Mouse (Mus musculus): ENCODE data around the gene Rprd1b. TPM values are rescaled to one million over a fixed set of nuclear protein-coding genes. Genes with fewer than 3 reads are reported as not detected.

Rprd1b gene
- polyA plus RNA-seq, 1 experiment = 11.6 TPM

DNA sequence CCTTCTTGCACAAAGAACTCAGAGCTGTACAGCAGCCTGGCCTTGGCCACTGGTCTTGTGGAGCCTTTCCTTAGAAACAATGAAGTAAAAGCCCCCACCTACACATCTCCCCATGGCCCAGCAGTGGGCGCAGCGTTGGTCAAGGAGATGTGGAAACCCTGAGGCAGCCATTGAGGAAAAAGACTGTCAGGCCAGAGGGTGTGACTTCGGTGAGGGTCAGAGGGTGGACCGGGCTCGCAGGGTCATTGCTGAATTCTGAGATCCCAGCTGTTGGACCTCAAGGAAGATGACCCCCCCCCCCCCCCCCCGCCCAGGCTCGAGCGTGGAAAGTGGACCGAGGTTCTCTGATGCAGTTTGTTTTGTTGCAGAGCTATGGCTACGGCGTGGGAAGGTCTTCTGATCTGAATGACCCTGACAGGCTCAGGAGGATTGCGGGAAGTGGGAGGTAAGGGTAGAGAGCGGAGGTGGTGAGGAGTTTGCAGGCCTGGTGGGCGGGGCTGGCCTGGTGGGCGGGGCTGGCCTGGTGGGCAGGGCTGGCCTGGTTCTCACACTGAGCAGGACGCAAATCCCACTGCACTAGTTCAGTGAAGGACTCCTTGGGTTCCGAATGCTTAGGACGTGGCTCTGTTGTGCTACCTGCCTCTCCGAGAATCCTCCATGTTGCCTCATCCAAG lies 150.5 kb downstream of the Rprd1b start:
- no peak for TF ChIP-seq MYOD1 (IDR thresholded peaks at IDR 0.05; ENCODE audit: control insufficient read depth in 1 of 3, insufficient read length in 2 of 3, low read depth in 2 of 3)
- TF ChIP-seq POLR2A (IDR thresholded peaks at IDR 0.05; ENCODE audit: insufficient read length, low read depth) = peak; percentile 29
- TF ChIP-seq E2F4 (IDR thresholded peaks at IDR 0.05; ENCODE audit: insufficient read depth) = no peak
- H3K79me2 ChIP-seq (ENCODE audit: control insufficient read depth, insufficient read depth) = no peaks in the 10 kb centered on the region
- H3K4me2 ChIP-seq (ENCODE audit: low read depth) = peak overlapping the region; percentile 87
- H3ac ChIP-seq (ENCODE audit: control insufficient read depth, insufficient read length) = no peak overlapping the region
- no peaks in the 10 kb centered on the region for H3K36me3 ChIP-seq (ENCODE audit: control insufficient read depth, insufficient read depth)
- no peak overlapping the region for H3K4me3 ChIP-seq
- no peaks in the 10 kb centered on the region for H3K27me3 ChIP-seq (ENCODE audit: control insufficient read depth, insufficient read depth, insufficient read length)

DNA sequence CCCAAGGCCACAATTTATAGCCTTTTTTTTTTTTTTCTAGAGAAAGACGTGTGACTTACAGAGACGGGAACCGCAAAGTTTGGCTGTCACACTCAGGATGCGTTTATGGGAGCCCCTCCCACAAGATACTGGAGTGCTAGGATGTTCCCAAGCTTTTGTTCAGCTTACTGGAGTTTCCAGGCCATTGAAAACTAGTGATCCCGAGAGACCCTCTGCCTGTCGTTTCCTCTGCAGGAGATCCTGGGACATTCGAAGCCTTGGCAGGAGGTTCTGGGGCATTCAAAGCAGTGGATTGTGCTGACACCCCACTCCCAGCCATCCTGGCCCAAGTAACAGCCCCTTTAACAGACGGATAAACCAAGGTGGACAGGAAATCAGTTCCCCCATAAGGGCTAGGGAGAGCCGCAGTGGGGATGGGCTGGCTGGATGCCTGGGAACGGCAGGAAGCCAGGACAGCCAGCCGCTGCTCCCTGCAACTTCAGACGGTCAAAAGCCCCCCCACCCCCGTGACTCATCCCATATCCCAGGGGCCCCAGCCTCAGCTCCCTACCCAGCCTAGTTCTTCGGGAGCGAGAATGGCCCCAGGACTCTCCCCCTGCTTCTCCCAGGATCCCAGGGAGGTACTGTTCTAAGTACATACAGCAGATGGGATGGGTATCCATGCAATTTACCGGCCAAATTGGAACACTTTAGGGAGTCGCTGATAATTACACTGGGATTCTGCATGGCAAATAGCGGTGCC lies 151.2 kb downstream of the Rprd1b start:
- Histone ChIP-seq H3K4me2 (ENCODE audit: low read depth) (peak overlapping the region; percentile 87), H3K4me3 (no peak overlapping the region), H3K36me3 (ENCODE audit: control insufficient read depth, insufficient read depth) (no peaks in the 10 kb centered on the region), H3ac (ENCODE audit: control insufficient read depth, insufficient read length) (no peak overlapping the region), H3K79me2 (ENCODE audit: control insufficient read depth, insufficient read depth) (no peaks in the 10 kb centered on the region), H3K27me3 (ENCODE audit: control insufficient read depth, insufficient read depth, insufficient read length) (no peaks in the 10 kb centered on the region)
- TF ChIP-seq MYOG (IDR thresholded peaks at IDR 0.05; ENCODE audit: control insufficient read depth in 1 of 3, insufficient read depth in 1 of 3, insufficient read length in 2 of 3, low read depth in 2 of 3) (no peak), MYOD1 (IDR thresholded peaks at IDR 0.05; ENCODE audit: control insufficient read depth in 1 of 3, insufficient read length in 2 of 3, low read depth in 2 of 3) (peak in 1 of 3 experiments; percentile 5), CEBPB (IDR thresholded peaks at IDR 0.05; ENCODE audit: insufficient read depth, poor library complexity, severe bottlenecking) (no peak)

DNA sequence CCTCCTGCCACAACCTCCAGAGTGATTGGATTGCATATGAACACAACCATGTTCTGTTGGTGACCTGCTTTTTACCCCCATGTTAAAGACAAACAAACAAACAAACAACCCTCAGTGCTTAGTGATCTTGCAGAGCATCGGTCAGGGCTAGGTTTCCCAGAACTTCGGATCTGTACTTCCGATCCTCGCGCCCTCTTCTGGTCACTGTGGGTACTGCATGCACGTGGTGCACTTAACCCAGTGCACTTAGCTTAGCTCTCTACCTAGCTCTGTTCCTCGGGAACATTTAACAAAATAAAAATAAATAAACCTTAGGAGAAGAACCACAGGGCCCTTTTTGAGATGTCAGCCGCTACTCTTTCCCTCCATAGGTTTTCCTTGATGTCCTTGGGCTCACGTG lies 152.5 kb downstream of the Rprd1b start:
- no peak overlapping the region for H3K4me2 ChIP-seq (ENCODE audit: low read depth)
- H3K27me3 ChIP-seq (ENCODE audit: control insufficient read depth, insufficient read depth, insufficient read length) = no peaks in the 10 kb centered on the region
- no peak overlapping the region for H3ac ChIP-seq (ENCODE audit: control insufficient read depth, insufficient read length)
- TF ChIP-seq POLR2A (IDR thresholded peaks at IDR 0.05; ENCODE audit: insufficient read length, low read depth) (no peak), USF1 (IDR thresholded peaks at IDR 0.05; ENCODE audit: low read depth) (peak; percentile 19)
- H3K36me3 ChIP-seq (ENCODE audit: control insufficient read depth, insufficient read depth) = no peaks in the 10 kb centered on the region
- H3K4me3 ChIP-seq = no peak overlapping the region
- H3K79me2 ChIP-seq (ENCODE audit: control insufficient read depth, insufficient read depth) = no peaks in the 10 kb centered on the region

Other genes starting within 250 kb of the Rprd1b start
- not detected for gene Vstm2l, start 113.8 kb upstream of the Rprd1b start, polyA plus RNA-seq (2012; fragmentation: generic; extraction: Trizol)
- 11.3 TPM for gene Tti1, start 64 bp upstream of the Rprd1b start, polyA plus RNA-seq (2012; fragmentation: generic; extraction: Trizol)
- 61.0 TPM for gene Tgm2, start 117.9 kb downstream of the Rprd1b start, polyA plus RNA-seq (2012; fragmentation: generic; extraction: Trizol)
- gene D630003M21Rik, start 200.7 kb downstream of the Rprd1b start, polyA plus RNA-seq (2012; fragmentation: generic; extraction: Trizol) = 0.25 TPM
- not detected for gene Bpi, start 229.6 kb downstream of the Rprd1b start, polyA plus RNA-seq (2012; fragmentation: generic; extraction: Trizol)